Mouse (Mus musculus): ENCODE measurements around the gene Frmpd3. TPM values are rescaled to one million over a fixed set of nuclear protein-coding genes. Genes with fewer than 3 reads are reported as not detected.
A peak's percentile ranks its signal among the peaks of the same experiment; 100 is the strongest.
"Not testable (repeated sequence)": the region's sequence is repeated elsewhere in the genome, so short reads cannot be mapped to it uniquely, and the experiment has no call there.

The Frmpd3 gene
- 0.63 and 1.2 TPM in 2 replicates for polyA plus RNA-seq (2014; fragmentation: Nextera tagmentation; extraction: Ambion mirVana)

- peaks cover 36% of the 10 kb centered on the region for H3K27me3 ChIP-seq (ENCODE audit: control insufficient read depth, insufficient read depth, low read length)
- peak within 1 kb of the TSS; percentile 30 for H3K4me3 ChIP-seq (ENCODE audit: low read depth, low read length)
- peak within 1 kb of the TSS; percentile 39 for H3K9ac ChIP-seq (ENCODE audit: low read length)
- DNase-seq (ENCODE audit: low spot score): peak; percentile 60
- no peaks in the 10 kb centered on the region for H3K36me3 ChIP-seq (ENCODE audit: control insufficient read depth, insufficient read depth, low read length)
- H3K4me1 ChIP-seq (replicated peaks; ENCODE audit: control insufficient read depth, insufficient read depth, low read length): no peaks in the 10 kb centered on the region
- peak; percentile 84 for ATAC-seq (replicated peaks; ENCODE audit: low FRiP score)
- no peaks in the 10 kb centered on the region for H3K9me3 ChIP-seq (ENCODE audit: control insufficient read depth, low read length)
- no peak within 1 kb of the TSS for H3K27ac ChIP-seq (ENCODE audit: low read depth, low read length)
- WGBS: 26% methylated on average over 23 of the region's 24 CpGs
- peak within 1 kb of the TSS; percentile 58 for H3K4me2 ChIP-seq (ENCODE audit: low read depth, low read length, severe bottlenecking)
Observed at GRCm38 (mm10) chrX:140341656-140342392, at the start of gene Frmpd3. TSS of gene Frmpd3 (plus strand) at chrX:140342263.

- H3K4me2 ChIP-seq (ENCODE audit: low read depth, low read length, severe bottlenecking): no peak overlapping the region
- no peak overlapping the region for H3K9ac ChIP-seq (ENCODE audit: low read length)
- no peak for DNase-seq (ENCODE audit: low spot score)
- no peak for ATAC-seq (replicated peaks; ENCODE audit: low FRiP score)
- no peak overlapping the region for H3K4me3 ChIP-seq (ENCODE audit: low read depth, low read length)
- 73% methylated on average over 4 of the region's 4 CpGs for WGBS
- no peaks in the 10 kb centered on the region for H3K4me1 ChIP-seq (replicated peaks; ENCODE audit: control insufficient read depth, insufficient read depth, low read length)
- H3K27me3 ChIP-seq (ENCODE audit: control insufficient read depth, insufficient read depth, low read length): peaks cover 7% of the 10 kb centered on the region
- H3K36me3 ChIP-seq (ENCODE audit: control insufficient read depth, insufficient read depth, low read length): no peaks in the 10 kb centered on the region
- H3K9me3 ChIP-seq (ENCODE audit: control insufficient read depth, low read length): no peaks in the 10 kb centered on the region
- no peak overlapping the region for H3K27ac ChIP-seq (ENCODE audit: low read depth, low read length)
Observed at GRCm38 (mm10) chrX:140303731-140304130, 38.3 kb upstream of the Frmpd3 start.

- H3K9me3 ChIP-seq (ENCODE audit: control insufficient read depth, low read length): no peaks in the 10 kb centered on the region
- H3K4me1 ChIP-seq (replicated peaks; ENCODE audit: control insufficient read depth, insufficient read depth, low read length): no peaks in the 10 kb centered on the region
- peaks cover 7% of the 10 kb centered on the region for H3K27me3 ChIP-seq (ENCODE audit: control insufficient read depth, insufficient read depth, low read length)
- no peak overlapping the region for H3K9ac ChIP-seq (ENCODE audit: low read length)
- no peak overlapping the region for H3K4me3 ChIP-seq (ENCODE audit: low read depth, low read length)
- H3K4me2 ChIP-seq (ENCODE audit: low read depth, low read length, severe bottlenecking): no peak overlapping the region
- H3K27ac ChIP-seq (ENCODE audit: low read depth, low read length): no peak overlapping the region
- 68% methylated on average over 7 of the region's 7 CpGs for WGBS
- ATAC-seq (replicated peaks; ENCODE audit: low FRiP score) (no peak), DNase-seq (ENCODE audit: low spot score) (no peak)
- no peaks in the 10 kb centered on the region for H3K36me3 ChIP-seq (ENCODE audit: control insufficient read depth, insufficient read depth, low read length)
Observed at GRCm38 (mm10) chrX:140305652-140306051, 36.4 kb upstream of the Frmpd3 start.

- ATAC-seq (replicated peaks; ENCODE audit: low FRiP score) (no peak), DNase-seq (ENCODE audit: low spot score) (no peak)
- H3K9me3 ChIP-seq (ENCODE audit: control insufficient read depth, low read length): no peaks in the 10 kb centered on the region
- no peak overlapping the region for H3K9ac ChIP-seq (ENCODE audit: low read length)
- no peak overlapping the region for H3K4me3 ChIP-seq (ENCODE audit: low read depth, low read length)
- H3K36me3 ChIP-seq (ENCODE audit: control insufficient read depth, insufficient read depth, low read length): no peaks in the 10 kb centered on the region
- H3K4me1 ChIP-seq (replicated peaks; ENCODE audit: control insufficient read depth, insufficient read depth, low read length): no peaks in the 10 kb centered on the region
- no peak overlapping the region for H3K27ac ChIP-seq (ENCODE audit: low read depth, low read length)
- H3K4me2 ChIP-seq (ENCODE audit: low read depth, low read length, severe bottlenecking): no peak overlapping the region
- WGBS: 69% methylated on average over 4 of the region's 4 CpGs
- H3K27me3 ChIP-seq (ENCODE audit: control insufficient read depth, insufficient read depth, low read length): no peaks in the 10 kb centered on the region; the same call in 1 of the 2 replicates
Observed at GRCm38 (mm10) chrX:140317931-140318330, 24.1 kb upstream of the Frmpd3 start.

- Histone ChIP-seq H3K4me1 (replicated peaks; ENCODE audit: control insufficient read depth, insufficient read depth, low read length) (no peaks in the 10 kb centered on the region), H3K27me3 (ENCODE audit: control insufficient read depth, insufficient read depth, low read length) (no peaks in the 10 kb centered on the region; the same call in 1 of the 2 replicates), H3K9me3 (ENCODE audit: control insufficient read depth, low read length) (no peaks in the 10 kb centered on the region), H3K27ac (ENCODE audit: low read depth, low read length) (no peak overlapping the region), H3K4me3 (ENCODE audit: low read depth, low read length) (no peak overlapping the region), H3K9ac (ENCODE audit: low read length) (no peak overlapping the region), H3K4me2 (ENCODE audit: low read depth, low read length, severe bottlenecking) (no peak overlapping the region), H3K36me3 (ENCODE audit: control insufficient read depth, insufficient read depth, low read length) (no peaks in the 10 kb centered on the region)
- DNase-seq (ENCODE audit: low spot score) (no peak), ATAC-seq (replicated peaks; ENCODE audit: low FRiP score) (no peak)
- WGBS: 79% methylated on average over 6 of the region's 6 CpGs
Observed at GRCm38 (mm10) chrX:140319131-140319530, 22.9 kb upstream of the Frmpd3 start.

DNA sequence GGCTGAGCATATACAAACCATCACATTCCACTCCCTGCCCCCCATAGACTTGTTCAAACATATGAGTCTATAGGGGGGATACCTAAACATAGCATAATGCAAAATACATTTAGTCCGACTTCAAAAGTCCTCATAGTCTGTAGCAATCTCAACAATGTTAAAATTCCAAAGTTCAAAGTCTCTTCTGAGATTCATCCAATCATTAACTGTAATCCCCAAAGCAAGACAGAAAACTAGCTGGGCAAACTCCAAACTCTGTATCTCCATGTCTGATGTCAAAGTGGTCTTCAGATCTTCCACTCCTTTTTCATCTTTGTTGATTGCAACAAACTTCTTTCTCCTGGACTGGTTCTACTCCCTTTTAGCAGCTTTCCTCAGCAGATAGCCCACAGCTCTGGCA lies 21.4 kb upstream of the Frmpd3 start:
- H3K9me3 ChIP-seq (ENCODE audit: control insufficient read depth, low read length); ATAC-seq (replicated peaks; ENCODE audit: low FRiP score); H3K4me1 ChIP-seq (replicated peaks; ENCODE audit: control insufficient read depth, insufficient read depth, low read length); H3K4me3 ChIP-seq (ENCODE audit: low read depth, low read length); H3K27me3 ChIP-seq (ENCODE audit: control insufficient read depth, insufficient read depth, low read length); H3K4me2 ChIP-seq (ENCODE audit: low read depth, low read length, severe bottlenecking); DNase-seq (ENCODE audit: low spot score); H3K36me3 ChIP-seq (ENCODE audit: control insufficient read depth, insufficient read depth, low read length); H3K27ac ChIP-seq (ENCODE audit: low read depth, low read length); H3K9ac ChIP-seq (ENCODE audit: low read length): not testable (repeated sequence)
- 82% methylated on average over 1 of the region's 1 CpGs for WGBS

DNA sequence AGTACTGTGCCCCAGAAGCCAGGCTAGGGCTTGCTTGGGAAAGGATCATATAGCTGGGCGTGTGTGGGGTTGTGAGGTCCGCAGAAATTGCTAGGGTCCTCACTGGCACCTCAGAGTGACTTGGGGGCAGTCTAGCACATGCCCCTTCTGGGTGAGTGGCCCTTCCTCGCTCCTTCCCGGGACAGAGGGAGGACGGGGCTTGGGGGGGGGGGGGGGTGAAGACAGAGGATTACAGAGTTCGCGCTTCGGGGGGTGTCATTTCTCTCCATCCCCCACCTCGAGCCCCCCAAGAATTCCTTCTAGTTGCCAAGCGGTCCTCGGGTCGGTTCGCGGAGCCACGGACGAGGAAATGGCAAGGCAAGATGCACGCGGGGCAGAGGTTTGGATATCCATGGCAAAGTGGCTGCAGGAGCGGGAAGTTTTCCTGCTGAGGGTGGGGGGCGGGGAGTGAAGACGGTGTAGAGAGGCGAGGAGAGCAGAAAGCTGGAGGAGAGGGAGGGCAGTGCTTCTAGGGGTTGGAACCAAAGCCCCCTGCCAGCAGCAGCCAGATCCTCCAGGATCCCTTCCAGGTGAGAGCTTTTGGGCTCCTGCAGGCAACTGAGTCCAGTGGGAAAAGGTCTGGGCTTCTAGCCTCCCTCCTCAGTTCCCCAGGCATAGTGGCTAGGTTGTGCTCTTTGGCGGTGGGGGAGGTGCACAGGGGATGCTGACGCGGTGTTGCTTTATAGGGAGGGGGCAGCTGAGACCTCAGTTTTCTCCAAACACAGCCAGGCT lies 515 bp downstream of the Frmpd3 start:
- Histone ChIP-seq H3K4me1 (replicated peaks; ENCODE audit: control insufficient read depth, insufficient read depth, low read length) (no peaks in the 10 kb centered on the region), H3K9me3 (ENCODE audit: control insufficient read depth, low read length) (no peaks in the 10 kb centered on the region), H3K4me3 (ENCODE audit: low read depth, low read length) (peak overlapping the region; percentile 30), H3K9ac (ENCODE audit: low read length) (peak overlapping the region; percentile 39), H3K36me3 (ENCODE audit: control insufficient read depth, insufficient read depth, low read length) (no peaks in the 10 kb centered on the region), H3K4me2 (ENCODE audit: low read depth, low read length, severe bottlenecking) (peak overlapping the region; percentile 58), H3K27me3 (ENCODE audit: control insufficient read depth, insufficient read depth, low read length) (peaks cover 33% of the 10 kb centered on the region), H3K27ac (ENCODE audit: low read depth, low read length) (no peak overlapping the region)
- DNase-seq (ENCODE audit: low spot score) (peak; percentile 50), ATAC-seq (replicated peaks; ENCODE audit: low FRiP score) (peak; percentile 72)
- 21% methylated on average over 19 of the region's 25 CpGs for WGBS

GRCm38 (mm10) chrX:140375628-140376027 lies 33.6 kb downstream of the Frmpd3 start:
- H3K4me1 ChIP-seq (replicated peaks; ENCODE audit: control insufficient read depth, insufficient read depth, low read length): 0 out of 2 replicates have a peak, but pooled peaks cover 2% of the 10 kb centered on the region
- no peaks in the 10 kb centered on the region for H3K9me3 ChIP-seq (ENCODE audit: control insufficient read depth, low read length)
- 29% methylated on average over 4 of the region's 4 CpGs for WGBS
- DNase-seq (ENCODE audit: low spot score): no peak
- no peak overlapping the region for H3K9ac ChIP-seq (ENCODE audit: low read length)
- no peak overlapping the region for H3K4me3 ChIP-seq (ENCODE audit: low read depth, low read length)
- H3K27ac ChIP-seq (ENCODE audit: low read depth, low read length): no peak overlapping the region
- peak; percentile 61; the same call in 1 of the 2 replicates for ATAC-seq (replicated peaks; ENCODE audit: low FRiP score)
- no peak overlapping the region for H3K4me2 ChIP-seq (ENCODE audit: low read depth, low read length, severe bottlenecking)
- H3K27me3 ChIP-seq (ENCODE audit: control insufficient read depth, insufficient read depth, low read length): peaks cover 17% of the 10 kb centered on the region
- H3K36me3 ChIP-seq (ENCODE audit: control insufficient read depth, insufficient read depth, low read length): no peaks in the 10 kb centered on the region

Data from forebrain, embryonic 11.5 days (tissue).